Mouse (Mus musculus) right cerebral cortex, postnatal 36 days (tissue): ENCODE data around the gene Brca1.
"Not testable (repeated sequence)": the region's sequence is repeated elsewhere in the genome, so short reads cannot be mapped to it uniquely, and the experiment has no call there.

ENCODE experiments used
- DNase-seq, 2 experiments: peaks; one replicate each; pipeline ENCODE4 v3.0.0; 2022; ENCODE audit warnings: low spot score in 2 of 2, mixed read lengths in 1 of 2

Gene Brca1

DNA sequence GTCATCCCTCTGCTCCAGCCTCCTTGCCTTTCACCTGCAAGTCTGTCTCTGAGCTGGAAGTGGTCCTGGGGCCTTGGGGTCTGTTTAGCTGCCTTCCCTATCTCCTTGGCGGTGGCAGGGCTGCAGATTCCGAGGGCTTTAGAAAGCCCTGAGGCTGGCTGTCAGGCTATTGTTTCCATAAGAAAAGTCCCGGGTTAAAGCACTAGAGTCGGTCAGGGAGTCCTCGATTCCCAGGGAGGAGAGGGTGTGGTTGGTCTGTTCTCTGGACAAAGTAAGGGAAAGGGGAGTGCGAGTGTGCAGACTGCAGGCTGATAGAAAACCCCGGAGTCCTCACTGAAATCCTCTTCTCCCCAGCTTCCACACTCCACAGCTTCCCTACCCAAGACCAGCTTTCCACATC lies 81.5 kb downstream of the Brca1 start:
- DNase-seq, result no peak

DNA sequence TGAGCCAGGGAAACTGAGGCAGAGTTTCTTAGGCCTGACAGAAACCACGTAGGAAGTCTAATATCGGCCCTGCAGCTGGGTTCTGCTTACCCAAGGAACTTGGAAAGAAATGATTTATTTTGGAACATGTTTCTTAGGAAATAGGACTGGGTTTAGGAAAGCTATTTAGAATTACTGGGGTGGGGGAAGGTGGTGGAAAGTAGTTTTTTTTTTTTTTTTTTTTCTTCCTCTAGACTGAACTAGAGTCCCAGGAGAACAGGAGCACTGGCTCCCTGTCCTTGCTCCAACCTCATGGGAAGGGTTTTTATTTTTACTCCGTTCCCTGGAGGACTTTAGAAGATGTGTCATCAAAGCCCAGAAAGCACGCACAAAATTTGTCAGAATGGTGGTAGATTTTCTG lies 82.6 kb downstream of the Brca1 start:
- no peak for DNase-seq

DNA sequence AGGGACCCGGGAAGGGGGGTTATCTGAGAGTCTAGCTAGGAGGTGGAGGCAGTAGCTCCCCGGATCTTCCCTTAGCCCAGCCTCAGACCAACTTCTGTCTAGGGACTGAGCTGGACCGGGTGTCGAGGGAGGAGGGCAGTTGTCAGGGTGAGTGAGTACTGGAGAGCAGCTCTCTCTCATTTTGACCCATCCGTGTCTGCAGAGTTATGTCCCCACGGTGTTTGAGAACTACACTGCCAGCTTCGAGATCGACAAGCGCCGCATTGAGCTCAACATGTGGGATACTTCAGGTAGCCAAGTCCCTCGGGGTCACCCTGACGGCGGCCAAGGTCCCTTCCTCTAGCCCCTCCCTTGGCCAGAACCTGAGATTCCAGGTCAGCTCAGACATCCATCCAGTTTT lies 83.0 kb downstream of the Brca1 start:
- no peak for DNase-seq

DNA sequence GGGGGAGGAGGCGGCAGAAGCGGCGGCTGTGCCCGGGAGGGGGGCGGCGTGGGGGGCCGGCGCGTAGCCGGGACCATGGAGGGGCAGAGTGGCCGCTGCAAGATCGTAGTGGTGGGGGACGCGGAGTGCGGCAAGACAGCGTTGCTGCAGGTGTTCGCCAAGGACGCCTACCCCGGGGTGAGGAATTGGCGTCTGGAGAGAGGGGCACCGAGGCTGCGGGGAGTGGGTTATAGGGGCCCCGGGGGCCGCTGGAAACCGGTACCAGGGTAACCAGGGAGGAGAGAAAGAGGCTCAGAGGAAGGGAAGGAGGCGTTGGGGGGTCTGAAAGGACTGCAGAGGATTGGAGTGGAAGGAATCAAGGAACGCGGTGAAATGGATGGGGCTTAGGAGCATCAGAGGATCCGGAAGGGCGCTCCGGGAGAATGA lies 83.5 kb downstream of the Brca1 start:
- no peak for DNase-seq

DNA sequence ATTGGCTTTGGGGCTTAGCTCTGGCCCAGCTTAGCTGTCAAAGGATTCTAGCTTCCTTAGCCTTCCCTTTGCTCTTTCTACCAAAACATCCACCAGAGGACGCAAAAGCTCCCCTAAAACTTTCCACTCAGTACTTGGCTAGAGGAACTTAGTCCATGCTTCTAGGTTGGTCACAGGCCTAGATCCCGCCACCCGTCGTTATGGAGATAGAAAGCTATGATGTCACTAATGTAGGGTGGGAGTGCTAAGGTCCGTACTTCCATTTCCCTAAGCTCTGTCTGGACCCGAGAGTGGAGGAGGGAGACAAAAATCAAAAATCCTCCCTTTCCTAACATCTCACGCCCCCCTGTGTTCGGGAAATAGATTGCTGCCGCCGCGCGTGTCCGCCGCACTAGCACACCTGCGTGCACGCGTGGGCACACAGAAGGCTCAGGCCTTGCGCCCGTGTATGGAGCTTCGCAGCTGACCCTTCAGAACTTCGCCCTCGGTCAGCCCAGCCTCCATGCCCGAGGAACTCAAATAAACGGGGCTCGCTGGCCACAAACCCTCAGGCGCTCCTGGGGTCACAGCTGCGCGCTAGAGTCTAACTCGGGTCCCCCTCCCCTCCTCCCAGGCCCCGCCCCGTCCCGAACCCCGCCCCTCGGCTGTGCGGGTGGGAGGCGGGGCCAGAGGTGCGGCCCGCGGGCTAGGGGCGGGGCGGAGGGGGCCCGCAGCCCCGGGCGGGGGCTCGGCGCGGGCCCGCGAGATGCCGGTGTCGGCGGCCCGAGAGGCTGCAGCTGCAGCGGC lies 84.1 kb downstream of the Brca1 start:
- peak; percentile 30 to 54 for DNase-seq

DNA sequence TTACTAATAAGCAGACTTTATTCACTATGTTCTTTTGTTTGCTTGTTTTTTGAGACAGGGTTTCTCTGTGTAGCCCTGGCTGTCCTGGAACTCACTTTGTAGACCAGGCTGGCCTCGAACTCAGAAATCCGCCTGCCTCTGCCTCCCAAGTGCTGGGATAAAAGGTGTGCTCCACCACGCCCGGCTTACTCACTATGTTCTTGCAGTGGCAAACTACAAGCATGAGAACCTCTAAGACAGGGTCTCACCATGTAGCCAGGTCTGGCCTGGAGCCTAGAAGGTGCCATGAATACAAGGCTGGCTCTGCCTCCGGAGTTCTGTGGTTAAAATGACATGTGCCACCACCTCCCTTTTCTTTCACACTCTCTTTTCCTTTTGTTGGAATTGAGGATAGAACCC lies 85.2 kb downstream of the Brca1 start:
- DNase-seq, result not testable (repeated sequence)

DNA sequence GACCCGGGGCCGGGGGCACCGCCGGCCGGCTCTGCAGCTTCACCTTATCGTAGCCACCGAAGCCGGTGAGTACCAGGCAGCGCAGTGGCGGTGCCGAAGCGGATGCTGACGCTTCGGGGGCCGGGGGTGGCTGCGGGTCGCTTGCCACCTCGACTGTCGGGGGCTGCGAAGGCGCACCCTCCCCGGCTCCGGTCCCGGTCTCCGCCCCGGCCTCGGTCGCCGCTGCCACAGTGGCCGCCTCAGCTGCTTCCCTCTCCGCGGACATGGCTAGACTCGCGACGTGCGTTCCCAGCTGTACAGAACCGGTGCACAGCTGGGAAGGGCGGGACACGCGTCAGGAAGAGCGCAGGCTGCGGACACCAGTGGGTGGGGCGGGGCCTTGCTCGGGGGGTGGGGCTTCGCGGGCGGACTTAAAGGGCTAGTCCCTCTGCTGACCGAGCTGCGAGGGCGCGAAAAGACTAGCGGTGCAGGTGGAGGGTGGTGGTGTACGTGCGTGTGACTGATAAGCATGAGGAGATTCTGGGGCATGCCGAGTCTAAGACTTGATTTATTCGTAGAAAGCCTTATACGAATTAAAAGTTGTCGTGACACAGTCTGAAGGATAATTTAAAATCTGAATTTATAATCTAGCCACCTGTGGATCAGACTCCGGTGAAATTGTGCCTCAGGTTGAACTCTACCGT lies 85.7 kb downstream of the Brca1 start, which contains the start of gene Vat1:
Gene Vat1, minus strand, starts transcription at position 362 of the 683 bp plus-strand sequence.
- peak; percentile 47 to 48 for DNase-seq

DNA sequence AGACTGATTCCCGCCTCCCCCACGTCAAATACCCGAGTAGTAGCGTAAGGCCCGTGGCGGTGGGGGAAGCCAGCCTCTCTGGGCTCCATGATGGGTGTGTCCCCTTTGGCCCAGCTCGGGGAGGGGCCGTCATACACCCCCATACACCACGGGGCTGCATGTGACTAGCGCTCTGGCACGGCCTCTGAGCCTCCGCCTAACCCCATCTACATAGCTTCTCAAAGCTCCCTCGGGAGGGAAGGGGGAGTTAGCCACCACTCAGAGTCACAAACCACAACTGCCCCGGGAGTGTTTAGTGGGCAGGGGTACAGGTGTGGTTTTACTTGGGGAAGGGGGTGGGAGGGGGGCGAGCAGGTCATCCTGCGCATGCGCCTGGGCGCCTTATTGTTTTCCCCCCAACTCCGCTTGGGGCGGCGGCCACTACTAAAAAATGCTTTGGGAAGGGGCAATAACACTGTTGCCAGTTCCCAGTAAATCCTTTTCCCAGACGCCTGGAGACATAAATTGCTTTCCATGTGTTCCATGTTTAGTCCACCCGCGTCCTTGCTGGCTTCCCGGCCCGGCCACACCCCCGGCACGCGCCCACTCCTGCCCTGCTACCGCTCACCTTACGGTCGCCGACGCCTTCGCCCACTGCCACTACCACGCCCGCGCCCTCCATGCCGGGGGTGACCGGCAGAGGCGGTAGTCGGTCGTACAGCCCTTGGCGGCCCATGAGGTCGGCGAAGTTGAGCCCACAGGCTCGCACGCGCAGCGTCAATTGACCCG lies 86.5 kb downstream of the Brca1 start:
- DNase-seq, result no peak

DNA sequence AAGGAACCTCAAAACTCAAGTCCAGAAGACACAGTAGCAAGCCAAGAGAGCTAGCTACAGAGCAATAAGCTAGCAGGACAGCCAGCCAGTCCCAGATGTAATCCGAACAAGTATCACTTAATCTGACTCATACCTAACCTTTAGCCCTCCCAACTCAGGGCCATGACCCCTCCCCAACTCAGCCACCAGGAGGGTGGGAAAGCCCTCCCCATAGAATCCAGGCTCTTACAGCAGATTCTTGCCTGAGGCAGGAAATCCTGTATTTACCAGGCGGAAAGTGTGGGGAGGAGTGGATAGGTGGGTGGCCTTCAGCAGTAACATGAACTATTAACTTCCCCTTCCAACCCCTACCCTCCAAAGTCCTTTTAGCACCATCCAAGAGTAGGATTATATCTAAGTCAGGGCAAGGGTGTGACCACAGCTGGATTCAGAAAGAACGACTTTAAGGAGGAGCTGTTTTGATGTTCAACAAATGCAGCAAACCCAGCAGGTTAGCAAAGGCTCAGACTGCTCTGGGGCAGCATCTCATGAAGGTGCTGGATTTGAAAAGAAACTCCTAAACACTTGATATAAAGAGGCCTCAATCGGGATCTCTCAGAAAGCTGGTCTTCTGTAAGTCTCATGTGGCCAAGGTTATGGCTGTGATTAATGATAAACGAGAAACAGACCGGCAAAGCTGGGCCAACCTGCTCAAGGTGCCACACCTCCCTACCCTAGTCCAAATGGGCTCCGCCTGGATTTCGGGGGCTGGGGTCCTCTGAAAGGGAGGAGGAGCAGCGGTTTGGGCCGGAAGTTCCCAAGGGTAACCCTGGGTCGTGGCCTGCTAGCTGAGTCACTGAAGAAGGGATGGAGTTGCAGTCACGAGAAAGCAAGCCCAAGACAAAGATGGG lies 87.3 kb downstream of the Brca1 start, which contains the start of gene Rnd2:
Gene Rnd2, plus strand, starts transcription at position 789 of the 890 bp plus-strand sequence.
- no peak for DNase-seq

DNA sequence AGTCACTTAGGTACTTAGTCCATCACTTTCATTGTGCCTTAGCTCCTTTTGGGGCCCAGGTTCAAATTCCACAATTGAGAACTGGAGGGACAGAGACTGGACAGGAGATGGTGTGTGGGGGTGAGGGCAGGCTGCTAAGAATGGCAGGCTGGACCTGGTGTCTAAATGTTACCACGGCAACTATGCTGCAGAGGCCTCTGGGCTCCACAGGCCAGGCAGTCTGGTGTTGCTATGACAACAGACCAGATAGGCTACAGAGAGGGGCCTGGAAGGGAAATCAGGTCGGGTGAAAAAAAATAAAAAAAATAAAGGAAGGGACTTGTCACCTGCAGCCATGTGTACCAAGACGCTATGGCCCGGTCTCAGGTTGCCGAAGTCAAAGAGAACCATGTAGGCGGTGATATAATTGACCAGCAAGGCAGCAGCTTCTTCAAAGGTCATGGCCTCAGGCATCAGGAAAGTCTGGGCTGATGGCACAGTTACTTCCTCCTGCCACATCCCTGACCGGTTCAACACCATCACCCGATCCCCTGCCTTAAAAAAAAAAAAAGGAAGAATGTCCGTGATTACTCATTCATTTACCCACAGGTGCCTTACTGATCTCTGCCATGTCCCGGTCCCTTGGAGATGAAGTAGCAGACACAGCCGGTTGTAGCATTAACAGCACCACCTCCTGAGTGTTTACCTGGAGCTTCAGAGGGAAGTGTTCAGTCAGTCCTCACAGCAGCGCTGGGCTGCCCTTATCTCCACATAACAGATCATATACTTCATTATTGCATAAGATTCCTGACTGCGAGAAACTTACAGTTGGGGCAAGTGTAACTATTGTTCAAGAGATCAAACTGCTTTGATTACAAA lies 88.9 kb downstream of the Brca1 start:
- no peak for DNase-seq

DNA sequence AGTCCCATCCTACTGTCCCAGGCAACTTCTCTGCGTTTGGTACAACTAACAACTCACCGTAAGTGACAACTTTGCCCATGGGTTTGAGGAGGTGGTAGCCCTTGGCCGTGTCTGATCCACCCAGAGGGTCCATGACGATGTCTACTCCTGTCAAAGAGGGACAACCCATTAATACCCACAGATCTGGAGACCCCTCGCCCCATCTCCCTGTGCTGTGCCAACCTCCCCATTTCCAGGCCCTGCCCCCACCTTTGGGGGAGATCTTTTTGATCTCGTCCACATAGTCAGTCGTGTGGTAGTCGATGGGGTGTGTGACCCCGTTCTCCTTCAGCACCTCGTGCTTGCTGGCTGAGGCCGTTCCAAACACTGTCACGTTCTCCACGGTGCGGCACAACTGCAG lies 89.6 kb downstream of the Brca1 start:
- no peak for DNase-seq

DNA sequence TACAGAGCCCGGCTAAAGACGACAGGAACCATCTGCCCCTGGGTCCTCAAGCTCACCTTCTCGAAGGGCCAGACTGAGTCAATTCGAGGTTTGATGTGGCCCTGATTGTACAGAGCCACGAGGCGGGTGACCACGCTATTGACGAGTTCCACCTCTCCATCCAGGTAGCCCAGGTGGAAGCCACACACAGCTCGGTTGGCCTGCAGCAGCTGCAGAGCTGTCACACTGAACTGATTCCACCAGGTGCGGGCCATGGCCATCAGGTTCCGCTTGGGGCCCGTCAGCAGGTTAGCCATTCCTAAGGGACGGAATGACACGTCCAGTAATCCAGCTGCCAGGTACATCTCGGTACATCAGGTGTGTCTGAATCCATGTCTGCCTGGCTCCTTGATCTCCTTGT lies 91.4 kb downstream of the Brca1 start:
- no peak for DNase-seq

DNA sequence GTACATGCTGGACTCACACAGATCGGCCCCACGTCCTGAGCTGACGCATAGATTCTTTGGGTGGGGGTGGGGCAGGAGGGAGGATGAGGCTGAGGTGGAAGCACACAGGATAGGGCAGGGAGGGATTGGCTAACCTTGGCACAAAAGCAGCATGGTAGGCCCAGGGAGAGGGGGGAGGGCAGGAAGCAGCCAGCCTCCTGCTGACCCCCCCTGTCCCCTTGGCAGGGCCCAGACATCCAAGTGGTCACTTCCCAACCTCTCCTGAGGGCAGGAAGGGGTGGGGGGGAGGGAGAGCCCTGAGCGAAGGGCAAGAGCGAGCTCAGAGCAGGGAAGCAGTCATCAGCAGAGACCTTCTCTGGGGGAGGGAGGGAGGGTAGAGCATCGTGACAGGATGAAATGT lies 92.0 kb downstream of the Brca1 start:
- no peak for DNase-seq

DNA sequence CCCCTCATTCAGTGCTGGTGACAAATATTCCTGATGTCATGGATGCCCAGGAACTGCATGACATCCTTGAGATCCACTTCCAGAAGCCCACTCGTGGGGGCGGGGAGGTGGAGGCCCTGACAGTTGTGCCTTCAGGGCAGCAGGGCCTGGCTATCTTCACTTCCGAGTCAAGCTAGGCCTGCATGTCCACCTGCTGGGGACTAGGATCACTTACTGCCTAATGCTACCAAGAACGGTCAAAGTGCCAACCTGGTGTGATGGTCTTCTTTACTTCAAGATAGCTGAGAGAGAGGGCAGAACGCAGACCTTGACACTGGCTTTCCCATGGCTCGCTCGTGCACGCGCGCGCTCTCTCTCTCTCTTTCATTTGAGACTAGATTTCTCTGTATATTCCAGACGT lies 93.5 kb downstream of the Brca1 start:
- DNase-seq, result no peak

DNA sequence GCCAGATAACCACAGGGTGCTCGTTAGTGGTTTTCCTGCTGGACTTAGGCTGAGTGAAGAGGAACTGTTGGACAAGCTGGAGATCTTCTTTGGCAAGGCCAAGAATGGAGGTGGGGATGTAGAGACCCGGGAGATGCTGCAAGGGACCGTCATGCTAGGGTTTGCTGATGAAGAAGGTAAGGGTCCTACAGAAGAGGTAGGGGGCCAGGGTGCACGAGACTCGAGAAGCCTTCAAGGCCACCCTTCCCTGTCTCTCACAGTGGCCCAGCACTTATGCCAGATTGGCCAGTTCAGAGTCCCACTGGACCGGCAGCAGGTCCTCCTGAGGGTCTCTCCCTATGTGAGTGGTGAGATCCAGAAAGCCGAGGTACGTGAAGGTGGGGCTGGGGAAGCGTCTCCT lies 94.1 kb downstream of the Brca1 start:
- no peak for DNase-seq

DNA sequence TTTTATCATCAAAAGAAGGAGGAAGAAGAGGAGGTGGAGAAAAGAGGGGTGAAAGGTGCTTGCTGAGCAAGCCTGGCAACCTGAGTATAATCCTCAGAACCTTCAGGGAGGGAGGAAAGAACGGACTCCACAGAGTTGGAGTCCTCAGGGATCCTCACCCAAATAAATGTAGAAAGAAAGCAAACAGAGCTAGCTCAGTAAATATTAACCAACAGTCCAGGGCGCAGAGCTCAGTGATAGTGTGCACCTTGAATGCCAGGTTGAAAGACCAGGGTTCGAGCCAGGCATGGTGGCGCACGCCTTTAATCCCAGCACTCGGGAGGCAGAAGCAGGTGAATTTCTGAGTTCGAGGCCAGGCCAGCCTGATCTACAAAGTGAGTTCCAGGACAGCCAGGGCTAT lies 96.1 kb downstream of the Brca1 start:
- DNase-seq, result no peak

DNA sequence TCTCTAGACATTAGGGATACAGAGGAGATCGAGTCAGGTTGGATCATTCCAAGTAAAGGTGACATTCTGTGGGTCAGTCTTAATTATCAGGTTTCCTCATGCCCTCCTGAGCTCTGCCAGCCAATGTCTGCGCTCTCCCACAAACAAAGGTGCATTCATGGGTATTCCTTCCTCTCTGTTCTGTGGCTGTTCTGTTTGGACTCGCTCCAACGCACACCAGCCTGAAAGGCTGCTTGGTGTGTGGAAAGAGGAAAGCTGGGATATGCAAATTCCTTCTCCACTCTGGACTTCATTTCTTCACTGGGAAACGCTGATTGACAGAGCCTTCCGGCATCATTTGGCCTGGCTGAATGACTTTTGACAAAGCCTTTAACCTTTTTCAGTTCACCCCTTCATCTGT lies 97.1 kb downstream of the Brca1 start:
- no peak for DNase-seq

DNA sequence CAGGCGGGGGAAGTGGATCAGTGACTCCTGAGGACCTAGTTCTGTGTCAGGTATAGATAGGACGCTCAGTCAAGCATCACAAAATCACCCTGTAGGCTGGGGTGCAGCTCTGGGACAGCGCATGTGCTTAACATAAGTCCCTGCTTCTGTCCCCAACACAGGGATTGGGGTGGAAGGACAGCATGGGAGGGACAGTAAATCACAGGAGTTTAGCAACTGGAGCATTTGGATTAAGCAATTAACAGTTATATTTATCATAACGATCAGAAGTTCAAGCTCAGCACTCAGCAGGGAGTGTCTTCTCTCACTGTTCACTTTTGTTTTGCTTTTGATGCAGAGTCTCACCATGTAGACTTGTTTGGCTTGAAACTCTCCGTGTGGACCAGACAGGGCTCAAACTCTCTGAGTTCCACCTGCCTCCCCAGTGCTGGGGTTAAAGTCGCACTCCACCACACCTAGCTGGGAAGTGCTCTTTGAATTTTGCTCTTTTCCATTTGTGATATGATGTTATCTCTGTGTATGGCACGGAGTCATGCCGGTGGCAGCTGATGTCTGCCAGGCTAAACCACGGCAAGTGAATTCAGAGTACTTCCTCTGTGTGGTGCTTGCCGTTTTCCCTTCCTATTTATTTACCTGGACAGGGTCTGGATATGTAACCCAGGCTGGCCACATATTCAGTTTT lies 99.5 kb downstream of the Brca1 start:
- DNase-seq, result no peak

DNA sequence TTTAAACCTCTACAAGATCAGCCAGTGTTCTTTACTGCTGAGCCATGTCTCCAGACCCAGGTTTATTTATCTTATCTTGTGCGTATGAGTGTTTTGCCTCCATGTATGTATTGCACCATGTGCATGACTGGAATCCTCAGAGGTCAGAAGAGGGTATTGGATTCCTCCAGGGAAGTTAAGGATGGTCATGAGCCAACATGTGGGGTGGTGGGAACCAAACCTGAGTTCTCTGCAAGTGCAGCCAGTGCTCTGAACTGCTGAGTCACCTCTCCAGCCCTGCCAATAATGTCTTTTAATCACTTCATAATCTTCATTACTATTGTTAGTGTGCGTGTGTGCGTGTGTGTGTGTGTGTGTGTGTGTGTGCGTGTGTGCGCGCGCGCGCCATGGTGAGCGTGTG lies 100.2 kb downstream of the Brca1 start:
- no peak for DNase-seq

DNA sequence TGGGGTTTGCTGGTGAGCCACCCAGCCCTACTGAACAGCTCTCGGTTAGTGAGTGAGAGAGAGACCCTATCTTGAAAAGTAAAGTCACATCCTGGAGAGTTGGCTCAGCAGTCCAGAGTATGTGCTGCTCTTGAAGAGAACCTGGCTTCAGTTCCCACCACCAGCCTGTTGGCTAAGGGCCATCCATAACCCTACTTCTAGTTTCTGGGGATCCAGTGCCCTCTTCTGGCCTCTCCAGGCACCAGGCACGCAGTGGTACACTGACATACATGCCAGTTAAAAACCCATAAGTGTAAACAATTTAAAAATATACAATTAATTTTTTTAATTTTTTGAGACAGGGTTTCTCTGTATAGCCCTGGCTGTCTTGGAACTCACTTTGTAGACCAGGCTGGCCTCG lies 101.4 kb downstream of the Brca1 start:
- no peak for DNase-seq
